Comparison of ENCODE assay signal across 10 mouse cellular contexts in the genomic region with DNA sequence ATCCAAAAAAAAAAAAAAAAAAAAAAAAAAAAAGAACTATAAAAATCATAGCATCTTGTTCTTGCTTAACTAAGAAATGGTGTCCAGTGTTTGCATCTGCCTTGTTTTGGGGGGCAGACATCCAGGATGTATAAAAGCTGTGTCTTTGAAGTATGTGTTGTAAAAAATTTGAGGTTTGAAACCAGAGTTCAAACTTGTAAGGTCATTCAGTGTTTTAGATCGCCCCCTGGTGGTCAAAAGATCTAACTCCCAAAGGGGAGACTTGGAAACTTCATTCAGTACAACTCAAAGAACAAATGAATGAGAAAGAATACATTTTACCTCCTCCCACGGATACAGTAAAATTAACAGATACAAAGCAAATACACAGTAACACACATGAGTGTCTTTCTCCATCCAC.
DNase-seq lines count a peak whose midpoint lies in the region; ATAC-seq and TF ChIP-seq lines count a peak whose summit lies in the region.
"Had no signal": no experiment of that assay in that cellular context is flagged by ENCODE, and none has a peak within 500 bp of the region (broad histone marks: within the 10 kb centered on the region; RNA-seq: fewer than 3 reads in every experiment).

No protein-coding gene starts in this region.

- no peaks in the 10 kb centered on the region for H3K9me3 ChIP-seq in hindbrain, postnatal 0 days (ENCODE audit: low read length)
- H3K9me3 ChIP-seq in hindbrain, embryonic 16.5 days (ENCODE audit: control insufficient read depth, low read length): no peaks in the 10 kb centered on the region
- H3K9me3 ChIP-seq in forebrain, embryonic 10.5 days: no peaks in the 10 kb centered on the region
- H3K9me3 ChIP-seq: embryonic facial prominence, embryonic 15.5 days; limb, embryonic 12.5 days had no signal

- no peak overlapping the region for H3K27ac ChIP-seq in hindbrain, postnatal 0 days
- no peak overlapping the region for H3K27ac ChIP-seq in hindbrain, embryonic 16.5 days (ENCODE audit: low read depth, low read length)
- no peak overlapping the region for H3K27ac ChIP-seq in forebrain, embryonic 10.5 days
- H3K27ac ChIP-seq: embryonic facial prominence, embryonic 15.5 days; limb, embryonic 12.5 days had no signal

- no peaks in the 10 kb centered on the region for H3K27me3 ChIP-seq in hindbrain, postnatal 0 days (ENCODE audit: insufficient read depth, low read length)
- H3K27me3 ChIP-seq in hindbrain, embryonic 16.5 days (replicated peaks; ENCODE audit: control insufficient read depth, insufficient read depth, low read length): no peaks in the 10 kb centered on the region
- H3K27me3 ChIP-seq in forebrain, embryonic 10.5 days (ENCODE audit: poor library complexity, severe bottlenecking): no peaks in the 10 kb centered on the region
- H3K27me3 ChIP-seq: embryonic facial prominence, embryonic 15.5 days; limb, embryonic 12.5 days had no signal

- no peaks in the 10 kb centered on the region for H3K4me1 ChIP-seq in hindbrain, postnatal 0 days (ENCODE audit: insufficient read depth, low read length)
- no peaks in the 10 kb centered on the region for H3K4me1 ChIP-seq in hindbrain, embryonic 16.5 days (ENCODE audit: control insufficient read depth, insufficient read depth, low read depth, low read length)
- no peaks in the 10 kb centered on the region for H3K4me1 ChIP-seq in forebrain, embryonic 10.5 days
- H3K4me1 ChIP-seq: embryonic facial prominence, embryonic 15.5 days had no signal

- peak; percentile 70 for TF ChIP-seq CTCF in hindbrain, postnatal 0 days (IDR thresholded peaks at IDR 0.05; ENCODE audit: low read depth)

- WGBS in hindbrain, postnatal 0 days: 13% methylated on average over 2 of the region's 2 CpGs
- WGBS in hindbrain, embryonic 16.5 days: 10% methylated on average over 2 of the region's 2 CpGs
- WGBS in forebrain, embryonic 10.5 days: 19% methylated on average over 2 of the region's 2 CpGs

- H3K4me3 ChIP-seq in hindbrain, postnatal 0 days (ENCODE audit: low read length): no peak overlapping the region
- H3K4me3 ChIP-seq in hindbrain, embryonic 16.5 days (ENCODE audit: low read length): no peak overlapping the region
- H3K4me3 ChIP-seq in forebrain, embryonic 10.5 days: no peak overlapping the region
- H3K4me3 ChIP-seq: embryonic facial prominence, embryonic 15.5 days; limb, embryonic 12.5 days had no signal

- no peak overlapping the region for H3K4me2 ChIP-seq in hindbrain, postnatal 0 days (ENCODE audit: low read depth, low read length)
- no peak overlapping the region for H3K4me2 ChIP-seq in hindbrain, embryonic 16.5 days (ENCODE audit: low read length)
- H3K4me2 ChIP-seq: embryonic facial prominence, embryonic 15.5 days; limb, embryonic 12.5 days had no signal

- H3K9ac ChIP-seq in hindbrain, postnatal 0 days (replicated peaks; ENCODE audit: low read length): no peak overlapping the region
- no peak overlapping the region for H3K9ac ChIP-seq in hindbrain, embryonic 16.5 days (ENCODE audit: low read depth, low read length)
- H3K9ac ChIP-seq: embryonic facial prominence, embryonic 15.5 days; limb, embryonic 12.5 days had no signal

- no peak for ATAC-seq in hindbrain, postnatal 0 days
- ATAC-seq in hindbrain, embryonic 16.5 days: no peak

- peak; percentile 84 for DNase-seq in hindbrain, postnatal 0 days (ENCODE audit: low spot score)
- DNase-seq in B cell, adult 2 months: peak; percentile 79 to 84
- DNase-seq in MN1 (ENCODE audit: low spot score): peak; percentile 78
- DNase-seq in embryo, embryonic 10 days (ENCODE audit: low spot score): peak; percentile 69
- peak; percentile 49 to 63 for DNase-seq in layer of hippocampus, postnatal 10 days (ENCODE audit: low spot score in 2 of 2)
- DNase-seq in retina, postnatal 1 day: peak; percentile 76
- no peak for DNase-seq in forebrain, embryonic 10.5 days (ENCODE audit: extremely low spot score, low spot score)

- no peaks in the 10 kb centered on the region for H3K36me3 ChIP-seq in hindbrain, postnatal 0 days (ENCODE audit: insufficient read depth, low read length)
- no peaks in the 10 kb centered on the region for H3K36me3 ChIP-seq in hindbrain, embryonic 16.5 days (ENCODE audit: control insufficient read depth, insufficient read depth, low read length)
- peaks cover 26% of the 10 kb centered on the region for H3K36me3 ChIP-seq in forebrain, embryonic 10.5 days (replicated peaks)
